In the genomic region with DNA sequence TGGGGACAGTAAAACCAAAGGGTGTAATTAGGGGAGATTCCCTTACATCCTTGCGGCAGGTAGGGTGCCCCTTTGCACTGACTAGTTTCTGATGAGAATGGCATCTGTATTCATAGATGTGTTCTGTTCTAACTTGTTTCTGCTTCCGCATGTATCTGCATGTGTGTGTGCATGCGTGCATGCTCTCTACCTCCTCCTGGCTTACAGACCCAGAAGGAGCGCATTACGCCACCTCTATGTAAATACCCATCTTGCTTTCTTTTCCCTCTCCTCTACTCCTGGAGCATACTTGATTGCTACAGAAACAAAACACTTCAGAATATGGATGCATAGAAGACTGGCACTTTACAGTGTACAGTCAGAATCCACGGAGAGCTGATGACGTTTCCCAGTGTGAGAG, we compare ENCODE assay signal across 15 mouse cellular contexts. TPM values are rescaled to one million over a fixed set of nuclear protein-coding genes. Genes with fewer than 3 reads are reported as not detected.
A peak's percentile ranks its signal among the peaks of the same experiment; 100 is the strongest.
DNase-seq lines count a peak whose midpoint lies in the region; ATAC-seq and TF ChIP-seq lines count a peak whose summit lies in the region.
"Had no signal": no experiment of that assay in that cellular context is flagged by ENCODE, and none has a peak within 500 bp of the region (broad histone marks: within the 10 kb centered on the region; RNA-seq: fewer than 3 reads in every experiment).

No protein-coding gene starts in this region.

- no peaks in the 10 kb centered on the region for H3K9me3 ChIP-seq in forebrain, embryonic 15.5 days
- H3K9me3 ChIP-seq in forebrain, embryonic 12.5 days, result no peaks in the 10 kb centered on the region
- H3K9me3 ChIP-seq in kidney, embryonic 16.5 days (ENCODE audit: low read length), result no peaks in the 10 kb centered on the region
- no peaks in the 10 kb centered on the region for H3K9me3 ChIP-seq in CH12.LX (replicated peaks; ENCODE audit: low read length)
- no peaks in the 10 kb centered on the region for H3K9me3 ChIP-seq in limb, embryonic 13.5 days

- peak in 1 of 2 experiments; percentile 50; a peak in 2 of 4 replicates for TF ChIP-seq CTCF in CH12.LX (conservative IDR thresholded peaks at IDR 0.05 in 1 of 2, IDR thresholded peaks at IDR 0.05 in 1 of 2; ENCODE audit: low read depth in 2 of 2, low read length in 2 of 2)

- no peak overlapping the region for H3K4me2 ChIP-seq in forebrain, embryonic 15.5 days (replicated peaks)
- no peak overlapping the region for H3K4me2 ChIP-seq in forebrain, embryonic 12.5 days
- H3K4me2 ChIP-seq in kidney, embryonic 16.5 days (replicated peaks; ENCODE audit: low read depth, low read length), result no peak overlapping the region
- H3K4me2 ChIP-seq in CH12.LX (ENCODE audit: insufficient read depth, low read depth, poor library complexity, severe bottlenecking), result 0 out of 2 replicates have a peak overlapping the region, but pooled peaks have one; percentile 24
- H3K4me2 ChIP-seq in limb, embryonic 13.5 days (replicated peaks), result no peak overlapping the region

- DNase-seq in kidney, adult 9 months, result no peak
- DNase-seq in CH12.LX (ENCODE audit: extremely low read depth), result peak; percentile 75
- no peak for DNase-seq in retina, postnatal 1 day
- DNase-seq in adrenal gland, adult 18-20 months (ENCODE audit: low spot score in 2 of 2), result no peak
- DNase-seq: adrenal gland, adult 8-10 months; cerebellum, adult 11 months; layer of hippocampus, adult 9-11 months had no signal

- peaks cover 13% of the 10 kb centered on the region for H3K79me2 ChIP-seq in CH12.LX (replicated peaks; ENCODE audit: control insufficient read depth, extremely low read depth, insufficient read depth, poor library complexity, severe bottlenecking)

- no peak overlapping the region for H3K4me3 ChIP-seq in forebrain, embryonic 15.5 days
- H3K4me3 ChIP-seq in forebrain, embryonic 12.5 days (replicated peaks), result no peak overlapping the region
- H3K4me3 ChIP-seq in kidney, embryonic 16.5 days (ENCODE audit: low read length), result no peak overlapping the region
- H3K4me3 ChIP-seq in CH12.LX (replicated peaks in 1 of 3; ENCODE audit: low read depth in 2 of 3, low read length in 2 of 3, poor library complexity in 1 of 3), result no peak overlapping the region
- H3K4me3 ChIP-seq in limb, embryonic 13.5 days, result no peak overlapping the region

- dilution Hi-C loops in CH12.LX (cut with MboI; ENCODE audit: extremely low pct_ligation_motif_present, extremely low pct_unique_long_range_greater_than_20kb, low sequenced_read_pairs), result no loop called here

- 90% methylated on average over 7 of the region's 7 CpGs for WGBS in forebrain, embryonic 15.5 days
- WGBS in forebrain, embryonic 12.5 days, result 90% methylated on average over 7 of the region's 7 CpGs
- 82% methylated on average over 7 of the region's 7 CpGs for WGBS in kidney, embryonic 16.5 days
- WGBS in limb, embryonic 13.5 days, result 81% methylated on average over 7 of the region's 7 CpGs

- H3K36me3 ChIP-seq in forebrain, embryonic 15.5 days, result no peaks in the 10 kb centered on the region
- no peaks in the 10 kb centered on the region for H3K36me3 ChIP-seq in forebrain, embryonic 12.5 days (replicated peaks)
- no peaks in the 10 kb centered on the region for H3K36me3 ChIP-seq in kidney, embryonic 16.5 days (ENCODE audit: insufficient read depth, low read length)
- peaks cover 0 to 28% of the 10 kb centered on the region in 2 experiments for H3K36me3 ChIP-seq in CH12.LX (replicated peaks in 1 of 2; ENCODE audit: control insufficient read depth in 1 of 2, insufficient read depth in 1 of 2, low read length in 1 of 2)
- H3K36me3 ChIP-seq in limb, embryonic 13.5 days, result peaks cover 5% of the 10 kb centered on the region; the same call in 1 of the 2 replicates

- H3K4me1 ChIP-seq in forebrain, embryonic 15.5 days, result peaks cover 30% of the 10 kb centered on the region
- peaks cover 37% of the 10 kb centered on the region for H3K4me1 ChIP-seq in forebrain, embryonic 12.5 days
- H3K4me1 ChIP-seq in kidney, embryonic 16.5 days (ENCODE audit: insufficient read depth, low read length), result peaks cover 53% of the 10 kb centered on the region
- H3K4me1 ChIP-seq in CH12.LX (ENCODE audit: control insufficient read depth in 1 of 2, insufficient read depth in 2 of 2), result peaks cover 64 to 99% of the 10 kb centered on the region in 2 experiments
- peaks cover 72% of the 10 kb centered on the region for H3K4me1 ChIP-seq in limb, embryonic 13.5 days

- ATAC-seq in forebrain, embryonic 15.5 days (replicated peaks), result no peak
- no peak for ATAC-seq in forebrain, embryonic 12.5 days (ENCODE audit: low FRiP score)
- ATAC-seq in kidney, embryonic 16.5 days (ENCODE audit: low FRiP score, low TSS enrichment), result no peak
- ATAC-seq in limb, embryonic 13.5 days (ENCODE audit: low FRiP score, low read depth), result no peak

- TF ChIP-seq POLR2A in CH12.LX (IDR thresholded peaks at IDR 0.05; ENCODE audit: low read depth, low read length), result peak; percentile 27; the same call in 1 of the 2 replicates

- no peak overlapping the region for H3K9ac ChIP-seq in forebrain, embryonic 15.5 days (replicated peaks)
- no peak overlapping the region for H3K9ac ChIP-seq in forebrain, embryonic 12.5 days
- H3K9ac ChIP-seq in kidney, embryonic 16.5 days (replicated peaks; ENCODE audit: low read length), result no peak overlapping the region
- H3K9ac ChIP-seq in CH12.LX (ENCODE audit: insufficient read depth, low read depth), result 0 out of 2 replicates have a peak overlapping the region, but pooled peaks have one; percentile 1
- H3K9ac ChIP-seq in limb, embryonic 13.5 days, result no peak overlapping the region
- H3K9ac ChIP-seq: liver, embryonic 14.5 days had no signal

- in situ Hi-C loops in CH12.LX (cut with MboI; ENCODE audit: low pct_ligation_motif_present, low pct_unique_long_range_greater_than_20kb, low sequenced_read_pairs), result no loop called here

- H3K27ac ChIP-seq in forebrain, embryonic 15.5 days (replicated peaks), result peak overlapping the region; percentile 54; the same call in 1 of the 2 replicates
- no peak overlapping the region for H3K27ac ChIP-seq in forebrain, embryonic 12.5 days
- peak overlapping the region; percentile 57 for H3K27ac ChIP-seq in kidney, embryonic 16.5 days (ENCODE audit: low read length)
- peak overlapping the region; percentile 63 for H3K27ac ChIP-seq in CH12.LX (ENCODE audit: insufficient read depth, low read depth)
- peak overlapping the region; percentile 72 for H3K27ac ChIP-seq in limb, embryonic 13.5 days
- H3K27ac ChIP-seq: liver, embryonic 14.5 days had no signal

- no peak; the same call in 1 of the 2 replicates for TF ChIP-seq RAD21 in CH12.LX (IDR thresholded peaks at IDR 0.05; ENCODE audit: low read depth, low read length)

- H3K27me3 ChIP-seq in forebrain, embryonic 15.5 days, result no peaks in the 10 kb centered on the region
- no peaks in the 10 kb centered on the region for H3K27me3 ChIP-seq in forebrain, embryonic 12.5 days
- H3K27me3 ChIP-seq in kidney, embryonic 16.5 days (ENCODE audit: insufficient read depth, low read length), result no peaks in the 10 kb centered on the region
- no peaks in the 10 kb centered on the region for H3K27me3 ChIP-seq in CH12.LX (replicated peaks)
- H3K27me3 ChIP-seq in limb, embryonic 13.5 days, result no peaks in the 10 kb centered on the region

- TF ChIP-seq EP300 in CH12.LX (IDR thresholded peaks at IDR 0.05; ENCODE audit: low read length), result peak; percentile 50

RNA-seq across cellular contexts. Expression of a gene that starts 21.1 kb away (rescaled TPM):
- 14.3 and 15.6 TPM in 2 replicates for polyA plus RNA-seq in forebrain, embryonic 15.5 days (2015; fragmentation: Nextera tagmentation; extraction: Ambion mirVana)
- polyA plus RNA-seq in forebrain, embryonic 12.5 days (2016; fragmentation: Nextera tagmentation; extraction: Ambion mirVana), result 15.3 and 17.4 TPM in 2 replicates
- polyA plus RNA-seq in kidney, embryonic 16.5 days (2015; fragmentation: Nextera tagmentation; extraction: Ambion mirVana), result 15.9 and 17.4 TPM in 2 replicates
- total RNA-seq in CH12.LX (2012; rRNA removed), result 24.3 and 31.2 TPM in 2 replicates
- 11.6 and 15.0 TPM in 2 replicates for total RNA-seq in CH12.LX (2014; rRNA removed)
- polyA plus RNA-seq in CH12.LX (2012; ENCODE audit: insufficient read length, low read depth), result 79.8 and 82.8 TPM in 2 replicates
- polyA plus RNA-seq in limb, embryonic 13.5 days (2015; fragmentation: Nextera tagmentation; extraction: Ambion mirVana), result 14.1 and 15.5 TPM in 2 replicates
- 10 to 100 TPM; 45.8 to 49.6 TPM for total RNA-seq in adrenal gland, adult 18-20 months (2021)

RNA-seq across cellular contexts. Expression of a gene that starts 31.9 kb away (rescaled TPM):
- polyA plus RNA-seq in forebrain, embryonic 15.5 days (2015; fragmentation: Nextera tagmentation; extraction: Ambion mirVana), result not detected in 2 replicates
- not detected in 2 replicates for polyA plus RNA-seq in forebrain, embryonic 12.5 days (2016; fragmentation: Nextera tagmentation; extraction: Ambion mirVana)
- polyA plus RNA-seq in kidney, embryonic 16.5 days (2015; fragmentation: Nextera tagmentation; extraction: Ambion mirVana), result not detected in 2 replicates
- total RNA-seq in CH12.LX (2012; rRNA removed), result 0.17 TPM in 1 of 2 replicates, not detected in the other
- total RNA-seq in CH12.LX (2014; rRNA removed), result not detected in 2 replicates
- polyA plus RNA-seq in CH12.LX (2012; ENCODE audit: insufficient read length, low read depth), result not detected in 2 replicates
- not detected in 2 replicates for polyA plus RNA-seq in limb, embryonic 13.5 days (2015; fragmentation: Nextera tagmentation; extraction: Ambion mirVana)
- not detected for total RNA-seq in adrenal gland, adult 18-20 months (2021)
- total RNA-seq: adrenal gland, adult 8-10 months; heart, postnatal 4 days; MEL had no signal
- polyA plus RNA-seq: liver, embryonic 14.5 days; spleen, adult 2 months had no signal

RNA-seq across cellular contexts. Expression of a gene that starts 35.2 kb away (rescaled TPM):
- 0.34 TPM in 1 of 2 replicates, not detected in the other for polyA plus RNA-seq in forebrain, embryonic 15.5 days (2015; fragmentation: Nextera tagmentation; extraction: Ambion mirVana)
- not detected in 2 replicates for polyA plus RNA-seq in forebrain, embryonic 12.5 days (2016; fragmentation: Nextera tagmentation; extraction: Ambion mirVana)
- polyA plus RNA-seq in kidney, embryonic 16.5 days (2015; fragmentation: Nextera tagmentation; extraction: Ambion mirVana), result 0.19 TPM in 1 of 2 replicates, not detected in the other
- total RNA-seq in CH12.LX (2012; rRNA removed), result not detected in 2 replicates
- total RNA-seq in CH12.LX (2014; rRNA removed), result not detected in 2 replicates
- polyA plus RNA-seq in CH12.LX (2012; ENCODE audit: insufficient read length, low read depth), result not detected in 2 replicates
- polyA plus RNA-seq in limb, embryonic 13.5 days (2015; fragmentation: Nextera tagmentation; extraction: Ambion mirVana), result not detected in 2 replicates
- under 1 TPM in 1 of 2 experiments, not detected in 1; 0.38 TPM for total RNA-seq in adrenal gland, adult 18-20 months (2021)
- total RNA-seq: adrenal gland, adult 8-10 months; heart, postnatal 4 days had no signal
- polyA plus RNA-seq: liver, embryonic 14.5 days had no signal

RNA-seq across cellular contexts. Expression of a gene that starts 43.9 kb away (rescaled TPM):
- polyA plus RNA-seq in forebrain, embryonic 15.5 days (2015; fragmentation: Nextera tagmentation; extraction: Ambion mirVana), result 7.0 and 8.2 TPM in 2 replicates
- polyA plus RNA-seq in forebrain, embryonic 12.5 days (2016; fragmentation: Nextera tagmentation; extraction: Ambion mirVana), result 3.4 and 4.0 TPM in 2 replicates
- 8.5 and 8.8 TPM in 2 replicates for polyA plus RNA-seq in kidney, embryonic 16.5 days (2015; fragmentation: Nextera tagmentation; extraction: Ambion mirVana)
- total RNA-seq in CH12.LX (2012; rRNA removed) (4.0 and 4.8 TPM in 2 replicates), CH12.LX (2014; rRNA removed) (3.1 and 3.4 TPM in 2 replicates)
- polyA plus RNA-seq in CH12.LX (2012; ENCODE audit: insufficient read length, low read depth), result 6.6 and 6.7 TPM in 2 replicates
- 4.5 and 5.7 TPM in 2 replicates for polyA plus RNA-seq in limb, embryonic 13.5 days (2015; fragmentation: Nextera tagmentation; extraction: Ambion mirVana)
- 1 to 10 TPM; 6.8 to 8.2 TPM for total RNA-seq in adrenal gland, adult 18-20 months (2021)

RNA-seq across cellular contexts. Expression of a gene that starts 51.0 kb away (rescaled TPM):
- not detected in 2 replicates for polyA plus RNA-seq in forebrain, embryonic 15.5 days (2015; fragmentation: Nextera tagmentation; extraction: Ambion mirVana)
- not detected in 2 replicates for polyA plus RNA-seq in forebrain, embryonic 12.5 days (2016; fragmentation: Nextera tagmentation; extraction: Ambion mirVana)
- not detected in 2 replicates for polyA plus RNA-seq in kidney, embryonic 16.5 days (2015; fragmentation: Nextera tagmentation; extraction: Ambion mirVana)
- total RNA-seq in CH12.LX (2012; rRNA removed) (not detected in 2 replicates), CH12.LX (2014; rRNA removed) (not detected in 2 replicates)
- polyA plus RNA-seq in CH12.LX (2012; ENCODE audit: insufficient read length, low read depth), result not detected in 2 replicates
- not detected in 2 replicates for polyA plus RNA-seq in limb, embryonic 13.5 days (2015; fragmentation: Nextera tagmentation; extraction: Ambion mirVana)
- total RNA-seq in adrenal gland, adult 18-20 months (2021), result not detected
- total RNA-seq: adrenal gland, adult 8-10 months; heart, postnatal 4 days; MEL had no signal
- polyA plus RNA-seq: liver, embryonic 14.5 days; spleen, adult 2 months had no signal
